Mouse (Mus musculus) splenic B cell, adult 2 months (primary cell): ENCODE data around the gene Asb10.

Experiments
- DNase-seq: peaks from one replicate; pipeline ENCODE4 v3.0.0-alpha.2; 2011; ENCODE audit warnings: low read depth, low spot score
- H3K27me3 ChIP-seq: 2 replicates; pipeline ENCODE4 v1.6.1; 2012; ENCODE audit warnings: mild to moderate bottlenecking, low read length, moderate library complexity, mixed read lengths; ENCODE audit not compliant: control insufficient read depth, poor library complexity, insufficient read depth, severe bottlenecking
- H3K36me3 ChIP-seq: 2 replicates; pipeline ENCODE4 v1.6.1; 2012; ENCODE audit warnings: mild to moderate bottlenecking, low read length, moderate library complexity, mixed read lengths; ENCODE audit not compliant: control insufficient read depth, poor library complexity, insufficient read depth, severe bottlenecking

Gene Asb10

GRCm38 (mm10) chr5:24524522-24524921 is 16.3 kb downstream of the Asb10 start:
- no peak for DNase-seq
- Histone ChIP-seq H3K36me3 (no peaks in the 10 kb centered on the region), H3K27me3 (no peaks in the 10 kb centered on the region)

- H3K36me3 ChIP-seq = no peaks in the 10 kb centered on the region
- no peak for DNase-seq
- H3K27me3 ChIP-seq = no peaks in the 10 kb centered on the region
Observed at GRCm38 (mm10) chr5:24523806-24524205, 17.0 kb downstream of the Asb10 start.

GRCm38 (mm10) chr5:24521366-24521765 is 19.4 kb downstream of the Asb10 start:
- H3K27me3 ChIP-seq = no peaks in the 10 kb centered on the region
- DNase-seq = no peak
- H3K36me3 ChIP-seq = no peaks in the 10 kb centered on the region

- H3K36me3 ChIP-seq = no peaks in the 10 kb centered on the region
Observed at GRCm38 (mm10) chr5:24512271-24512670, 28.5 kb downstream of the Asb10 start.

GRCm38 (mm10) chr5:24510635-24511034 is 30.1 kb downstream of the Asb10 start:
- DNase-seq = peak; percentile 50
- no peaks in the 10 kb centered on the region for H3K36me3 ChIP-seq

More at GRCm38 (mm10) chr5:24512271-24512670, 28.5 kb downstream of the Asb10 start:
- no peak for DNase-seq
- H3K27me3 ChIP-seq = peaks cover 2% of the 10 kb centered on the region; the same call in 1 of the 2 replicates

GRCm38 (mm10) chr5:24508406-24508805 is 32.4 kb downstream of the Asb10 start:
- Histone ChIP-seq H3K27me3 (peaks cover 2% of the 10 kb centered on the region; the same call in 1 of the 2 replicates), H3K36me3 (no peaks in the 10 kb centered on the region)
- DNase-seq = no peak

More at GRCm38 (mm10) chr5:24510635-24511034, 30.1 kb downstream of the Asb10 start:
- peaks cover 2% of the 10 kb centered on the region; the same call in 1 of the 2 replicates for H3K27me3 ChIP-seq

GRCm38 (mm10) chr5:24505513-24505912 is 35.3 kb downstream of the Asb10 start:
- H3K36me3 ChIP-seq = no peaks in the 10 kb centered on the region
- peaks cover 2% of the 10 kb centered on the region; the same call in 1 of the 2 replicates for H3K27me3 ChIP-seq
- DNase-seq = no peak

- peaks cover 2% of the 10 kb centered on the region; the same call in 1 of the 2 replicates for H3K36me3 ChIP-seq
- no peaks in the 10 kb centered on the region for H3K27me3 ChIP-seq
- DNase-seq = no peak
Observed at GRCm38 (mm10) chr5:24502786-24503185, 38.0 kb downstream of the Asb10 start.

GRCm38 (mm10) chr5:24500851-24501250 is 39.9 kb downstream of the Asb10 start:
- DNase-seq = no peak
- Histone ChIP-seq H3K36me3 (peaks cover 2% of the 10 kb centered on the region; the same call in 1 of the 2 replicates), H3K27me3 (no peaks in the 10 kb centered on the region)

- H3K27me3 ChIP-seq = no peaks in the 10 kb centered on the region
- no peak for DNase-seq
- H3K36me3 ChIP-seq = peaks cover 2% of the 10 kb centered on the region; the same call in 1 of the 2 replicates
Observed at GRCm38 (mm10) chr5:24499113-24499512, 41.7 kb downstream of the Asb10 start.

- DNase-seq = no peak
- Histone ChIP-seq H3K27me3 (no peaks in the 10 kb centered on the region), H3K36me3 (peaks cover 4% of the 10 kb centered on the region; the same call in 1 of the 2 replicates)
Observed at GRCm38 (mm10) chr5:24497526-24497925, 43.3 kb downstream of the Asb10 start.

- H3K36me3 ChIP-seq = peaks cover 5% of the 10 kb centered on the region; the same call in 1 of the 2 replicates
- DNase-seq = no peak
- H3K27me3 ChIP-seq = no peaks in the 10 kb centered on the region
Observed at GRCm38 (mm10) chr5:24496756-24497155, 44.0 kb downstream of the Asb10 start.

GRCm38 (mm10) chr5:24495019-24495418 is 45.8 kb downstream of the Asb10 start:
- H3K36me3 ChIP-seq = peaks cover 5% of the 10 kb centered on the region; the same call in 1 of the 2 replicates
- no peak for DNase-seq
- H3K27me3 ChIP-seq = no peaks in the 10 kb centered on the region

- no peak for DNase-seq
- Histone ChIP-seq H3K36me3 (peaks cover 3% of the 10 kb centered on the region; the same call in 1 of the 2 replicates), H3K27me3 (no peaks in the 10 kb centered on the region)
Observed at GRCm38 (mm10) chr5:24492546-24493285, 48.1 kb downstream of the Asb10 start.

GRCm38 (mm10) chr5:24490413-24490920 is 50.3 kb downstream of the Asb10 start:
- Histone ChIP-seq H3K36me3 (peaks cover 3% of the 10 kb centered on the region; the same call in 1 of the 2 replicates), H3K27me3 (no peaks in the 10 kb centered on the region)
- no peak for DNase-seq
